Mouse (Mus musculus): Measurements from ENCODE around the gene Dennd2d.

- TF ChIP-seq POLR2A (IDR thresholded peaks at IDR 0.05; ENCODE audit: insufficient read length, low read depth) (no peak), E2F4 (IDR thresholded peaks at IDR 0.05; ENCODE audit: insufficient read depth) (no peak), USF1 (IDR thresholded peaks at IDR 0.05; ENCODE audit: low read depth) (no peak), MAX (IDR thresholded peaks at IDR 0.05; ENCODE audit: low read depth) (no peak), POLR2AphosphoS2 (IDR thresholded peaks at IDR 0.05; ENCODE audit: insufficient read length, low read depth) (no peak), TCF12 (IDR thresholded peaks at IDR 0.05; ENCODE audit: insufficient read depth, poor library complexity, severe bottlenecking) (no peak), CEBPB (IDR thresholded peaks at IDR 0.05; ENCODE audit: insufficient read depth, poor library complexity, severe bottlenecking) (no peak), SRF (IDR thresholded peaks at IDR 0.05; ENCODE audit: control insufficient read depth, insufficient read length, low read depth) (no peak), MYOD1 (IDR thresholded peaks at IDR 0.05; ENCODE audit: control insufficient read depth in 1 of 3, insufficient read length in 2 of 3, low read depth in 2 of 3) (no peak), TCF3 (IDR thresholded peaks at IDR 0.05; ENCODE audit: insufficient read length, low read depth) (no peak)
Measured at GRCm38 (mm10) chr3:106474210-106474609, 8.0 kb upstream of the Dennd2d start.
